Mouse (Mus musculus): ENCODE data around the gene Tgfb3.

Gene Tgfb3

DNA sequence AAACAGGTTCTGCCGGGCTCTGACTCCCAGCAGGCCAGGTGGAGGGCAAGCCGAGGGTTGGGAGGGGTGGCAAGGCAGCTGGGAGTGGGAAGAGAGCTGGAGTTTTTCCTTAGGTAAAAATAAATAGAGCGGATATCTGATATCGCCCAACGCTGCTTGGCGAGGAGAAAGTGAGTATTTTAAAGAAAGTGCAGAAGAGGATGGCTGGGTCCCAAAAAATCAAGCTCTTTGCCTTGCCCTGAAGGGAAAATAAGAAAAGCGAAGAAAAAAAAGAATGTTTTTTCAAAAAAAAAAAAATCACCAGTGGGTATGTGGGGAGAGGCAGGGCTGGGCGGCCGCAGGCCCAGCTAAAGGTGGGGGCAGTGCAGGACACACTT, 677 bp downstream of the Tgfb3 start:
- DNase-seq: no peak

DNA sequence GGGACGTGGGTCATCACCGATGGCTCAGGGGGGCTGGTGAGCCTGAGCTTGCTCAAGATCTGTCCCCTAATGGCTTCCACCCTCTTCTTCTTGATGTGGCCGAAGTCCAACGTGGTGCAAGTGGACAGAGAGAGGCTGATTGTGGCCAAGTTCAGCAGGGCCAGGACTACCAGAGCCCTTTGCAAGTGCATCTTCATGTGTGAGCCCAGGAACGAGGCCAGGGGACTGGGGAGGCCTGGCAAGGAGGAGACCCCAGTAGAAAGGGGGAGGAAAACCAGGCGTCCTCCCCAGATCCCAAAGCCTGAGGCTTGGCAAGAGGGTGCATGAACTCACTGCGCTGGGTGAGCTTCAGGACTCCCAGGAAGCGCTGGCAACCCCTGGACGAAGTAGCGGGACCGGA, 1.1 kb downstream of the Tgfb3 start:
- no peak for DNase-seq

DNA sequence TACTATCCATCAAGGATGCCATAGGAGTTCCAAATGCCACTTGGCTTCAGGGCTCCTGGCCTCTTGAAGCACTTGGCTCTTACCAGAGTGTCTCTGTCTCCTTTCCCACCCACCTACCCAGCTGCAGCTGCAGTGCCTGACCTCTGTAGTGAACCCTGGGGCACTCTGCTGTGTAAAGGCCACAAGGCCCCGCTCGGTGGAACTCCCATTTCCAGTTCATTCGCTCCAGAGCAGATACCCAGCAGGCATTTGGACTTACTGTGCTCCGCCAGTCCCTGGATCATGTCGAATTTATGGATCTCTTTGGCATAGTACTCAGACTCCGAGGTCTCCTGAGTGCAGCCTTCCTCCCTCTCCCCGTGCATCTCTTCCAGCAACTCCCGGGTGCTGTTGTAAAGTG, 1.5 kb downstream of the Tgfb3 start:
- DNase-seq: no peak

DNA sequence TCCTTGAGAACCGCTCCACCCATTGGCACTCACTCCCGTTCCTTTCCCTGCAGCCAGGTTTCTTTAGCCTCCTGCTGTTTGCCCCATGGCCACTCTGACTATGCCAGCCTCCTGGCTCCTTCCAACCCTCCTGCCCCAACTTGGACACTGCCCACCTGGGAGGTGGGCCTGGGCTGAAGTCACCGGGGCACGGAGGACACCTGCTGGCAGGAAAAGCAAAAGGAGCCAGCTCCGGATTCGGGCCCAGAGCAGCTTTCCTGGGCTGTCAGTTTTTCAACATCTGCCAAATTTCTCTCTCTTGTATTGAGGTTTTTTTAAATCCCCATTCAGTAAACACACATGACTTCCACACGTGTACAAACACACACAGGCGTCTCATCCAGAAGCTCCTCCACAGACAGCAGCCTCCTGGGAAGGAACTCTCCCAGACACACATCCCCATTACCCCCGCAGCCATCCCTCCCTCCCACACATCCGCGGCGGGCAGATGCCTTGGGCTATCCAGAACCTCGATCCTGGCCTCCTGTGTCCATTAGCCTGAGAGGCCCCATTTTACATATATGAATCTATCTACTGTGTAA, 2.4 kb downstream of the Tgfb3 start:
- peak; percentile 28 for DNase-seq

DNA sequence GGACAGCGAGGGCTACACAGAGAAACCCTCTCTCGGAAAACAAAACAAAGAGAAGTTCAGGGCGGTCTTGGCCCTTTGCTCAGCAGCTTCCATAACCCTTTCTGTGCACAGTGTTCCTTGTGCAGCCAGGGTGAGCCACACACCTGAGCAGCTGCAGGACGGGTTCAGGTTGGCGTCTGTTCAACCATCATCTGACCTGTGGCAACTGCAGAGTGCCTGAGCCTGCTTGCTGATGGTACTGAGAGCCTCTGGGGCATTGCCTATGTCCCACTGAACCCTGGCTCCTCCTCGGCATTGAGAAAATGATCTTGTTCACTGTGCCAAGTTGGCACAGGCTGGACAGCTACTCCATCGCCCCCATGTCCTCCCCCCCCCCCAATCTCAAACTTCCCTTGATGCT, 3.5 kb downstream of the Tgfb3 start:
- no peak for DNase-seq

DNA sequence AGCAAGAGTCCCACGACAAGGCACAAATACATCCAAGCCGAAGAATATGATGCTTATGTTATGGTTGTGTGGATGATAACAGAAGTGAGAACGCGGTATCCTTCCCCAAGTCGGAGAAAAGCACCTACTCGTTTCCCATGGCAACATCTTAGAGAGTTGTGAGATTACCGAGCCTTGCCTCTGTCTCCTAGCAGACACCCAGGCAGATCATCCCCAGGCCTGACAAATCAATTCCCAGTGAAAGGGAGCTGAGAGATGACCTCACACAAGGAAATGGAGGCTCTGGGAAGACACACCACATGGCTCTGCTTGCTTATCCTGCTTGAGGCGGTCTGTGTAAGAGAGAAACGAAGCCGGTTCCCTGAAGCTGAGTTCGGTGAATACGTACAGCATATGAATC, 4.2 kb downstream of the Tgfb3 start:
- no peak for DNase-seq

DNA sequence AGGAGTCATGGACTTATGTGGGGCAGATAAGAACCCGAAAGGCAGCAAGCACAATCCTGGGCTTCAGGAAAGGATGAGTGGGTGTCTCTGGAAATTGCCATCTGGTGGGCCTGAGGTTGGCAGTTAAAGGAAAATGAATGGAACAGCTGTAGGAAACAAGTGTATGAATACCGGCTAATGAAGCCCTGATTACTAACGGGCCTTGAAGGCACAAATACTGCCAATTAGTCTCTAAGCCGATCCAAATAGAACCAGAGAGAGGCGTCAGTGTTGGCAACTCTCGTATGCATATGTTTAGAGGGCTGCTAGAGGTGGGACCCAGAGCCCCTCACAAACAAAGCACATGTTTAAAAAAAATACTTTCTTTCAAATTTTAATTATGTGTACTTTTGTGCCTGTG, 7.4 kb downstream of the Tgfb3 start:
- DNase-seq: no peak

DNA sequence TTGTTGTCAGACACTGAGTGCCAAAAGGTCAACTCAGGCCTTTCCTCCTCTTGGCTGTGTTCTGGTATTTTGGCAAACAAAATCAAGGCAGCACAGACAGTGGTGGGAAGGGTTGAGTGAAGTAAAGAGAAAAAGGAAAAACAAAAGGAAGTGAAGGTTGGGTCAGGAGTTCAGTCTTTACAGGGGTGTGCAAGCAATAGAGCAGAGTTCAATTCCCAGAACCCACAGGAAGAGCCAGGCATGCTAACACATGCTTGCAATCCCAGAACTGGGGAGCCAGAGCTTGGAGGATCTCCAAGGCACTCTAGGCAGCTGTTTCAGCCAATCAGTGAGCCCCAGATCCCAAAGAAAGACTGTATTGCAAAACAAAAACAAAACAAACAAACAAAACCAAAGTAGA, 14.0 kb downstream of the Tgfb3 start:
- DNase-seq: no peak

DNA sequence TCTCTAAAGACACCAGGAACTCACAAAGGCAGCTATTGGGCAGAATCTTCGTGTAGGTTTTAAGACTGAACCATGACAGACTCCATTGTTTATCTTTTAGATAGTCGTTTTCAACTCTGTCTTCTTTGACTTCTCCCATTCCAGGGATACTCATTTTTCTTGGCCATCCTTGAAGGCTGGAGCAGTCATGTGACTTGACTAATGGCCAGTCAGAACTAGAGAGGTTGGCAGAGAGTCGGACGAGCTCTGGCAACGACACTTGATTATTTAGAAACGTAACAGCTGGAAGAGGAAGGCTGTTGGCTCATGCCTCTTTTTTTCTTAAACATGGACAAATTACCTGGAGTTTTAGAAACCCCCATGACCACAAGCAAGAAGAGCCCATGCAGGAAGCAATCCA, 19.5 kb downstream of the Tgfb3 start:
- no peak for DNase-seq

DNA sequence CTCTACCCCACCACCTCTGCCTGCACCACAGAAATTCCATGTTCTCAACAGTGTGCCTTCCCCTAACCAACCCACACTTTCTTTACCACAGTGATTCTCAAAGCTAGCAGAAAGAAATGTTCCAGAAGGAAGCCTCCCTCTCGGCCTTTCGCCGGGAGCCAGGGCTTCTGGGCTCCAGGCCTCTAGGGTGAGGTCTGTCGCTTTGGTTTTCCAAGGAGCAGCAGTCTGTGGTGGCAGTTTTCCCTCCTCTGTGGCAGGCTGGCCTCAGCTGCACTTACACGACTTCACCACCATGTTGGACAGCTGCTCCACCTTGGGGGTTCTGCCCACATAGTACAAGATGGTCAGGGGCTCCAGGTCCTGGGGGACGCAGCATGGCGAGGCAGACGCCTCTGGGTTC, 21.3 kb downstream of the Tgfb3 start:
- no peak for DNase-seq

DNA sequence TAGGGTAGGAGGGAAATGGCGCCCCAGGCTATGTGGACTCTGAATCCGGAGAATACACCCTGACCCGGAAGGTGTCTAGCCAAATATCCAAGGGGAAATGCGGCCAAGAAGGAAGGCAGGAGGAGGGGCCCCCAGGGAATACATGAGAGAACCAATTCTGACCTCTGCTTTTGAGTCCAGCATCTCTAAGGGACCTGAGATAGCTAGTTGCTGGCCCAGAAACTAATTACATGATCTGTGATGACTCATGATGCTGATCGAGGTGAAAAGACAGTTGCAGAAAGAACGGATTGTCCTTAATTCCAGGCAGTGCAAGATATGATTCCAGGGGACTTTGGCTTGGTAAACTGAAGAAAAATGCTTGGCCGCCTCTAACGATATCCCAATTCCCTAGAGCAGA, 21.9 kb downstream of the Tgfb3 start:
- no peak for DNase-seq

DNA sequence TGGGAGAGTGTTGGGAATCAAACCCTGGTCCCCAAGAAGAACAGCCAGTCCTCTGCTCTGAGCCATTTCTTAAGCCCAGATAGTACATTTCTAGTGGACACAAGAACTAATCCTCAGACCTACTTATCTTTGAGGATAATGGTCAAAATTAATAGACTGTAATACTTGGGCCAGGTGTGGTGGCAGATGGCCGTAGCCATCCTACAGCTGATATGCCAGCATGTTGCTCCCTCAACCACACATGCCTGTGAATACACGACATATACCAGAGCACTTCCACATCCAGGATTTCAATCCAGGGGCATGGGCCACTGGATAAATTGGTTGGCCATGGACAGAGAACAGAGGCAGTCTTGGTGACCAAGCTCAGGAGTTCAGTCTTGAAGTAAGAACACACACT, 23.5 kb downstream of the Tgfb3 start:
- DNase-seq: no peak

DNA sequence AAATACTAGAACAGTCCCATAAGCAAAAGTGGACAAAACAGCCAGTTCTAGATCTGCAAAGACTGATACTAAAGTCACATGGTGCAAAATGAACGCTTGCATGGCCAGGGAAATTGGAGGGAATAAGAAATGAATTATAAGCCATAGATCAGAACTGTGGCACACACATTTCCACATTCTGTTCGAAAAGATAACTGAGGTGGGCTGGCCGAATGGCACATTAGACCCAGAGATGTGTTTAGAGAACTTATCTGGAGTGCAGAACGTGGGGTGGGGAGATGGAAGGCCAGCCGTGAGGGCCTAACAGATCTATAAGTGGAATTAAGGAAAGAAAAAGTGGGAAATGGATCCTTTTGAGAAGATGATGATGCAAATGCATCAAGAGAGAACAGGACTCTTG, 27.4 kb downstream of the Tgfb3 start:
- no peak for DNase-seq

DNA sequence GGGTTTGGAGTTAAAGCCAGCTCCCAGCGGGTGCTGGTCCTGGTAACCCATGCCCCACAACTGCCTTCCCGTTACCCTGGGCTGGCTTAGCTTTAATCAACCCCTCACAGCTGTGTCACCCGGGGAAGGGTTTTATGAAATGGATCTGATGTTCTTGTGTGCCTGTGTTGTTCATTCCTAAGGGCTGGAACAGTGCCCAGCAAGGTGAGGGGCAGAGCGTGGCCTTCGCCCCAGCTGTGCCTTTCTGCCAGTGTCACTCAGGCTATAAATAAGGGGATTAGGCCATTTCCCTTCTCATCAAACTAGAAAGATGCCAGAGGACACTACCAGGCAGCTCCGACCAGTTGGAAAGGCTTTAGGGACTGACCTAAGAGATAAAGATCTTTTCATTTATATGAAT, 29.0 kb downstream of the Tgfb3 start:
- DNase-seq: no peak

DNA sequence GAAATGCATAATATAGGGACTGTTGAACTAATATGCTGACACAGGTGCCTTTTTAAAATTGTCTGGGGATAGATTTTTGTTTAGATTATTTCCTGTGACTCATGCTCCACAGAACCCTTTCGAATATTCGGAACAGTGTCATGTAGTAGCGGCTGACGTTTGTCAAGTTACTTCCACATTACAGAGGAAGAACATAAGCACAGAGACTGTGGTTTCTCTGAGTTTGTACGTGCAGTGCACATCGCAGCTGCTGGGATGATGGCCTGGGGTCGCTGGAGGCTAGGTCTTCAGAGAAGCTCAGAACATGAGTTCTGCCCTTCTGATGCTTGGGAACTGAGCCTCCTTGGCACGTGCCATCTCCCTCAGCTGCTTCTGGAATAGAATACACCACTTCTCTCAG, 31.5 kb downstream of the Tgfb3 start:
- DNase-seq: no peak

DNA sequence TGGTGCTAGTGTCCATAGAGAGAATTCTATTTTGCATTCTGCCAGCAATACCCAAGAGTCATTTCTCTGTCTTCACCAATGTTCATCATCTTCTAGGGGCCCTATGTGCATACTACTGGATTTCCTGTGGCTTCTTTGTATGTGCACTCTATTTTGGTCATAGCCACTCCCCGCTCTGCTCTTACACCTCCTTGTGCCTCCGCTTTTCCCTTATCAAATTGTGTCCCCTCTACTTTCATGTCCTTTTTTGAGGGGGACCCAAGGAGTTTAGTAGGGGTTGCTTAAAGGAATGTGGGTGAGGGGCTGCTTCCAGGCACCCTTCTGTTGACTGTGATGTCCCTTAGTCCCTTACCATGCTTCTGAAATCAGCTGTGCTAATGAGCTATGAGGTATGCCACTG, 32.1 kb downstream of the Tgfb3 start:
- no peak for DNase-seq

DNA sequence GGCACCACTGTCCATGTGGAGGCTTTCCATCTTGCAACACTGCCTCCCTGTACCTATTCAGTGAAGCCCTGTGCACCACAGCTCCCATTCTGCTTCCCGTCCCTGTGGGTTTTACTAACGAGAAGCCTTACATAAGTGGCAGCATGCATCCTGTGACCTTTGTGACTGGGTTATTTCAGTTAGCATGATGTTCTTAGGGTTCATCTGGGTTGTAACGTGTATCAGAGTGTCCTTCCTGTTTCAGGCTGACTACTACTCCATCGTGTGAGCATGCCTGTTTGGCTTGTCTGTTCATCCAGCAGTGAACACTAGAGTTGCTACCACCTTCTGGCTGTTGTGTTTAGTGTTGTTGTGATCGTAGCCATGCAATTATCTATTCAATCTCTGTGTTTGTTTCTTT, 32.7 kb downstream of the Tgfb3 start:
- DNase-seq: no peak

DNA sequence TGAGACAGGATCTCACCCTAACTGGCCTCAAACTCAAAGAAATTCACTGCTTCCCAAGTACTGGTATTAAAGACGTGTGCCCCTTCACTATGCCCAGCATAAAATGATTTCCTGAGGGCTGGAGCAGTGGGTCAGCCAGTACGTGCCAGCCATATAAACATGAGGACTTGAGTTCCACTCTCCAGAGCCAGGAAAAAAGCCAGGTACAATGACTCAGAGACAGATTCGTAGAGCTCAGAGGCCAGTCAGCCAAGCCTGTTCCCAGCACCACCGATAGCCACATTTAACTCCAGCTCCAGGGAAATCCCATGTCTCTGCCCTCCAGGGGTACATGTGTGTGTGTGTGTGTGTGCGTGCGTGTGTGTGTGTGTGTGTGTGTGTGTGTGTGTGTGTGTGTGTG, 39.1 kb downstream of the Tgfb3 start:
- no peak for DNase-seq

DNA sequence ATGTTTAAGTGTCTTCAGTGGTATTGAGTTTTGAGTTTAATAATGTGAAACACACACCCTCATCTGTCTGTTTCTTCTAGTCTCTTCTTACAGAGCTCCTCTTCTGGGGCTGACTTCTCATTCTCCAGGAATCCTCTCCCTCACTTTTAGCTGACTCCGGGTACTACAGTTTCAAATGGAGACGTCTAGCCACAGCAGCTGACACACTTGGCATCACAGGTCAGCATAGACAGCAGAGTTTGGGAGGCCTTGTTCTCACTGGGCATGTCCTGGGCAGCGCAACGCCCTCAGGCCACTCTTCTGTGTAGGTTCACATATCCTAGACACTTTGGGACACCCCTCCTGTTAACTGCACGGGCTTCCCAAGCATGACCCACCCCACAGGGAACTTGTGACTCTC, 39.8 kb downstream of the Tgfb3 start:
- DNase-seq: no peak

DNA sequence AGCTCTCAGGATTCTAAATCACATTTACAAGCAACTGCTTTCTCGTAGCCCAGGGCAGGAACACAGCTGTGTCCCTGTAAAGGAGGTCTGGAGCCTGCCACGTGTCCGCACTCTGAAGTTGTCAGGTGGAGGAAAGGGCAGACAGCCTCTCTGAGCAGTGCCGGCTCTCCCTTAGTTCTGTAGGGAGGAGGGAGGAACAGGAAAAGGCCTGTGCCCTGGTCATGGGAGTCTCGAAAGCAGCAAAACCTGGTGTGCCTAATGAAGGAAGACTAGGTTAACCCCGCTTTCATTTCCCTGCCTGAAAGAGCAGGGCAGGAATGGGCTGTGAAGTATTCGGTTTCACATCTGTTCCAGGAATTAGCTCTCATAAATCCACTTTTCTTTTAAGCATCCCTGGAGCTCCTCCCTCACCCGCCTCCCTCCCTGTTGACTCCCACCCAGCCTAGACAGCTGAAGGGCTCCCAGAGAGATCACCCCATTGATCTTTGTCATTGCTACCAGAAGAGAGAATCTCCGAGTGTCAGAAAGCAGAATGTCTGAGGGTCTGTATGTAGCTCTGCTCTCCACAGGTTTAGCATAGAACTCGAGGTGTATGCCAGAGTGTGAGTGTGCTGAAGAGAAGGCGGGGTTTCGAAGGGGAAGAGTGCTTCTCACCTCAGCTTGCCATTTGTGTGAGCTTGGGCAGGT, 41.5 kb downstream of the Tgfb3 start:
- no peak for DNase-seq

DNA sequence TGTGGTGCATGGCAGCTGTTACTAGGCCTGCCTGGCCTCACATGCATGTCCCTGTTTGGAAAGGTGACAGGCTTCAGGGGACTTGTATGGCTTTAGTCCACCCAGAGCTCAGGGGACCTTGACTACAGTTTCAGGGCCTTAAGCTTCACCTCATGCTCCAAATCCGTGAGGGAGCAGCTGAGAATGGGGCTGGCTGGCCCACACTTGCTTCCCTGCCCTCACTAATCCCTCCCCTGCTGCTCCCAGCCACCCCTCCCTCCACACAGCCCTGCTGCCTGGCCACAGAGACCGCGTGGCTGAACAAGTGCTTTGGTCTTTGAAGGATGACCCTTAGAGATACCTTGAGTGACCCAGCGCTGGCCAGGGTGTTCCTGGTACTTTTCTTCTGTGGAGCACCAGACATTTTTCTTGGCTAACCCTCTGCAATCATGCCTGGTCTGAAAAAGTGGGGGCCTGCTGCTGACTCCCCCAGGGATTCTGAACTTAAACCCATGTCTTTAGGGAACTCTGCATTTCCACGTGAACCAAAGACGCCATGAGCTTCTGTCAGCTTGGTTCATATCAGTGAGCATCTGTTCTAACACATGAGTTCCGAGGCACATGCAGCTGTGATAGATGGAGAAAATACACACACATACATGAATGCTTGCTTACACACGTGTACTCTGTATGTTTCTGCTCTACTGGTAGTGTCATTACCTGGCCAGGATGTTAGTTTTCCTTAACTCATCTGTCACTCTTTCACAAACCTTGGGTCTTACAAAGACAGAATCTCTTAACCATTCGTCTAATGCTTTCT, 42.3 kb downstream of the Tgfb3 start:
- no peak for DNase-seq

DNA sequence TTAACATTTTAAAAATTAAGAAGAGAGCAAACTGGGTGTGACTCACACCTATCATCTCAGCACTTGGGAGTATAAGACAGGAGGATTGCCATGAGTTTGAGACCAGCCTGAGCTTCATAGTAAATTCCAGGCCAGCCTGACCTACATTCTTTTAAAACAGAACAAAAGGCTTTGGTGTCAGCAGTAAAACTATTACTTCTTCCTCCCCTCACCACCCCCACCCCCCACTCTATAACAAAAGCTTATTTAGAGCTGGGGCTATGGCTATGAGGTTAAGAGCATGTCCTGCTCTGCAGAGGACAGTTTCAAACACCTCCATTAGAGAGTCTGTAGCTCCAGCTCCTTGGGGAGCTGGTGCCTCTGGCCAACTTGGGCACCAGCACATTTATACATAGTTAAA, 43.3 kb downstream of the Tgfb3 start:
- no peak for DNase-seq

DNA sequence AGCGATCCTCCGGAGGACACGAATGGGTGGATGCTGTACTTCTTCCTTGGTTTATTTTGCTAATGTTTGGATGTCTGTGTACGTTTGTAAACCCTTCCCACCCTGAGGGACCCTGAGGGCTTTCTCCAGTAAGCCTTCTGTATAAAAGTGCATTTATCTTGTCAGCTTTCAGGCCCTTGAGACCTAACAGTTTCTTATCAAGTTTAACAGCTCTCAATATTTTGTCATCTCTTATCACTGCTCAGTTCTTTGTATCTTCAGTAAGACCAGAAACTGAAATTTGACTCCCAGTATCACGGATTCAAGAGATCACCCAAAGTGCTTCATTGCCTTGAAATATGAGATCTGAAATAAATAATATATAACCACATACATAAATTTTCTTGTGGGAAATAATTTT, 47.9 kb downstream of the Tgfb3 start:
- DNase-seq: no peak

DNA sequence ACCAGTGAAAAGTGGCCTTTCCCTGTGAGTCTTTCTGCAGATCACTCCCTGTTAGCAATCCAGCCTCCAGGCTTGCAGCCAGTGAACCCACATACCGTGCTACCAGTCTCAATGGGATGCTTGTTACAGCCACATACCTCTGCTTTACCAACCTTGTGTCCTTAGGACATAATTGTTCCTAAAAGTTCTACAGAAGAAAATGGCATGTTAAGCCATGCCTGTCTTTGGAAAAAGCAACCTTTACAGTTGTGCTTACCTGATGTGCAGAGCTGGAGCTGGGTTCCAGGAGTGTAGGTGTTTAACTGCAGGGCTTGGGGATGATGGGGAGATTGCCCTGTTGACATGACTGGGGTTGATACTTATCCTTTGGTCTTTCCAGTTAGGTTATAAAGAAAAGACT, 51.1 kb downstream of the Tgfb3 start:
- no peak for DNase-seq

DNA sequence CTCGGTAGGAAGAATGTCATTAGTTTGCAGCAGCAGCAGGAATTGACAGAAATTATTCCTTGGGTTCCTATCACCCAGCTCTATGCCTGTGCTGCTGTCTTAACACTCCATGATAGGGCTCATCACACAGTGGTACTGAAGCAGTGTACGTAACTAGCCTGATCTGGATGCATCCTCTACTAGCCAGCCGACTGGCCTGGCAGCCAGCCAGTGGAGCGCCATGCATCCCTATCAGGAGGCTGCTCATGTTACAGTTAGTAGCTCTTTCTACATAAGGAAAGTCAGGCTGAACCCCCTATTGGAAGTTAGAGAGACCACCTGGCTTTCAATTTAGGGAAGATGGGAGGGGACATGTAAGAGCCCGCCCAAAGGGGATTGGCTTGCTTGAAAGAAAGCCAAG, 51.8 kb downstream of the Tgfb3 start:
- DNase-seq: no peak
